9 mouse cellular contexts compared by ENCODE assay signal in genomic region chr11:95686031-95686430, GRCm38 (mm10). TPM values are rescaled to one million over a fixed set of nuclear protein-coding genes. Genes with fewer than 3 reads are reported as not detected.
DNase-seq lines count a peak whose midpoint lies in the region; ATAC-seq and TF ChIP-seq lines count a peak whose summit lies in the region.
"Had no signal": no experiment of that assay in that cellular context is flagged by ENCODE, and none has a peak within 500 bp of the region (broad histone marks: within the 10 kb centered on the region; RNA-seq: fewer than 3 reads in every experiment).

No protein-coding gene starts in this region.

- no peak overlapping the region for H3K4me2 ChIP-seq in kidney, embryonic 15.5 days
- no peak overlapping the region for H3K4me2 ChIP-seq in limb, embryonic 14.5 days (replicated peaks; ENCODE audit: low read depth, low read length, severe bottlenecking)
- H3K4me2 ChIP-seq: liver, embryonic 15.5 days had no signal

- H3K27ac ChIP-seq in kidney, embryonic 15.5 days = no peak overlapping the region
- H3K27ac ChIP-seq in limb, embryonic 14.5 days (replicated peaks; ENCODE audit: low read depth, low read length) = no peak overlapping the region
- H3K27ac ChIP-seq: liver, embryonic 15.5 days had no signal

- peak; percentile 70 for DNase-seq in CD4-positive helper T cell, adult 2 months (ENCODE audit: low read depth, low spot score)
- DNase-seq in R1 (ENCODE audit: low read depth, low spot score) = peak; percentile 83
- peak; percentile 79 to 83 for DNase-seq in cerebellum, postnatal 25 days
- DNase-seq in gastrocnemius, adult 8-10 months (ENCODE audit: low spot score in 2 of 2) = peak; percentile 58 to 65
- DNase-seq in limb, embryonic 14.5 days (ENCODE audit: low spot score) = peak; percentile 78
- DNase-seq in ovary, postnatal 36 days (ENCODE audit: low spot score) = peak; percentile 72
- peak; percentile 73 for DNase-seq in thymus, postnatal 14 days

- no peak overlapping the region for H3K4me3 ChIP-seq in kidney, embryonic 15.5 days (replicated peaks)
- no peak overlapping the region for H3K4me3 ChIP-seq in limb, embryonic 14.5 days (replicated peaks; ENCODE audit: low read length)
- H3K4me3 ChIP-seq: liver, embryonic 15.5 days had no signal

- peak; percentile 60; the same call in 1 of the 2 replicates for ATAC-seq in kidney, embryonic 15.5 days (replicated peaks; ENCODE audit: low FRiP score)
- ATAC-seq in limb, embryonic 14.5 days (ENCODE audit: low FRiP score, low read depth) = peak; percentile 48; the same call in 1 of the 2 replicates

- WGBS in kidney, embryonic 15.5 days = 2% methylated on average over 4 of the region's 4 CpGs
- 3% methylated on average over 4 of the region's 4 CpGs for WGBS in limb, embryonic 14.5 days

- H3K9ac ChIP-seq in kidney, embryonic 15.5 days = no peak overlapping the region
- no peak overlapping the region for H3K9ac ChIP-seq in limb, embryonic 14.5 days (ENCODE audit: low read depth, low read length, severe bottlenecking)
- H3K9ac ChIP-seq: liver, embryonic 15.5 days had no signal

- H3K4me1 ChIP-seq in kidney, embryonic 15.5 days = peaks cover 44% of the 10 kb centered on the region
- peaks cover 13% of the 10 kb centered on the region for H3K4me1 ChIP-seq in limb, embryonic 14.5 days (ENCODE audit: control insufficient read depth, insufficient read depth, low read length)

- H3K9me3 ChIP-seq in kidney, embryonic 15.5 days (replicated peaks) = no peaks in the 10 kb centered on the region
- H3K9me3 ChIP-seq in limb, embryonic 14.5 days (ENCODE audit: control insufficient read depth, low read length) = no peaks in the 10 kb centered on the region
- H3K9me3 ChIP-seq: liver, embryonic 15.5 days had no signal

- no peaks in the 10 kb centered on the region for H3K27me3 ChIP-seq in kidney, embryonic 15.5 days
- H3K27me3 ChIP-seq in limb, embryonic 14.5 days (ENCODE audit: control insufficient read depth, insufficient read depth, low read length) = no peaks in the 10 kb centered on the region
- H3K27me3 ChIP-seq: liver, embryonic 15.5 days had no signal

- no peak for TF ChIP-seq POLR2A in limb, embryonic 14.5 days (IDR thresholded peaks at IDR 0.05; ENCODE audit: borderline replicate concordance, extremely low read depth, insufficient read depth, insufficient read length)

- peaks cover 11% of the 10 kb centered on the region for H3K36me3 ChIP-seq in kidney, embryonic 15.5 days
- H3K36me3 ChIP-seq in limb, embryonic 14.5 days (ENCODE audit: control insufficient read depth, insufficient read depth, low read length) = 0 out of 2 replicates have a peak, but pooled peaks cover 10% of the 10 kb centered on the region

RNA-seq across cellular contexts. Expression of gene Phb, which starts 19.3 kb away (rescaled TPM):
- 100 to 1,000 TPM; 142 to 193 (median 171) TPM for total RNA-seq in gastrocnemius, adult 8-10 months (2022)
- polyA plus RNA-seq in kidney, embryonic 15.5 days (2015; fragmentation: Nextera tagmentation; extraction: Ambion mirVana) = 270 and 290 TPM in 2 replicates
- polyA plus RNA-seq in limb, embryonic 14.5 days (2012; rRNA removed) = 209 and 309 TPM in 2 replicates
- 226 and 227 TPM in 2 replicates for polyA plus RNA-seq in limb, embryonic 14.5 days (2014; fragmentation: Nextera tagmentation; extraction: Ambion mirVana)

RNA-seq across cellular contexts. Expression of gene Zfp652, which starts 26.4 kb away (rescaled TPM):
- 100 to 1,000 TPM; 107 to 171 (median 133) TPM for total RNA-seq in gastrocnemius, adult 8-10 months (2022)
- 22.3 and 23.1 TPM in 2 replicates for polyA plus RNA-seq in kidney, embryonic 15.5 days (2015; fragmentation: Nextera tagmentation; extraction: Ambion mirVana)
- 25.3 and 31.2 TPM in 2 replicates for polyA plus RNA-seq in limb, embryonic 14.5 days (2012; rRNA removed)
- 13.3 and 13.8 TPM in 2 replicates for polyA plus RNA-seq in limb, embryonic 14.5 days (2014; fragmentation: Nextera tagmentation; extraction: Ambion mirVana)

RNA-seq across cellular contexts. Expression of gene B130006D01Rik, which starts 37.4 kb away (rescaled TPM):
- total RNA-seq in gastrocnemius, adult 8-10 months (2022) = under 1 TPM; 0.20 to 0.54 (median 0.34) TPM
- polyA plus RNA-seq in kidney, embryonic 15.5 days (2015; fragmentation: Nextera tagmentation; extraction: Ambion mirVana) = 1.3 and 1.6 TPM in 2 replicates
- polyA plus RNA-seq in limb, embryonic 14.5 days (2012; rRNA removed) = 0.34 and 0.46 TPM in 2 replicates
- 1.6 and 2.2 TPM in 2 replicates for polyA plus RNA-seq in limb, embryonic 14.5 days (2014; fragmentation: Nextera tagmentation; extraction: Ambion mirVana)
